Mouse (Mus musculus): ENCODE measurements around the gene Rxra. TPM values are rescaled to one million over a fixed set of nuclear protein-coding genes. Genes with fewer than 3 reads are reported as not detected.

The Rxra gene
- polyA plus RNA-seq (2012; ENCODE audit: insufficient read depth, low replicate concordance), result 0.44 and 7.0 TPM in 2 replicates

- H3K4me3 ChIP-seq (replicated peaks), result peak within 1 kb of the TSS; percentile 89
- no peak for TF ChIP-seq GATA1 (IDR thresholded peaks at IDR 0.05; ENCODE audit: borderline replicate concordance, low read length)
- TF ChIP-seq FLI1 (IDR thresholded peaks at IDR 0.05; ENCODE audit: low read length), result no peak
- peaks cover 95% of the 10 kb centered on the region for H3K27me3 ChIP-seq (replicated peaks)
- H3K9me3 ChIP-seq, result no peaks in the 10 kb centered on the region
- no peaks in the 10 kb centered on the region for H3K36me3 ChIP-seq (replicated peaks; ENCODE audit: low read length)
- H3K4me1 ChIP-seq, result peaks cover 13% of the 10 kb centered on the region
These were observed at the start of gene Rxra for GRCm38 (mm10) chr2:27676106-27676477. Gene Rxra, plus strand, starts transcription at chr2:27676440.

DNA sequence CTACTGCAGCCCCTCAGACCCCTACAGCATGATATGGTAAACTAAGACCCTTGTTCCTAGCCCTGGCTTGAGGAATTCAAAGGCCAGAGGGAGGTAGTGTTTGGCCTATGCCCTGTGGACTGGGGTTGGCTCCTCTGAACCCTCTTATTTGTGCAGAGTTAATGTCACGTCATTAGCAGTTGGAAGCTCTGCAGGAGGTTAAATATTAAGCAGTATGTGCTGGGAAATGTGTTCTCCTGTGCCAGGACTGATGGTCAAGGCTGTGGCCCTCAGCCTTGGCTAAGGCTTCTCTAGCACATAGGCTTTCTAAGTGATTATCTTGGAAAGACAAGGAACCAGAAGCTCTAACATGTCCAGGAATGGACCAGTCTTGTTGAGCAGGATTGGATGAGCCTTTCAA, 49.6 kb upstream of the Rxra start:
- Histone ChIP-seq H3K4me1 (no peaks in the 10 kb centered on the region), H3K4me3 (replicated peaks) (no peak overlapping the region), H3K27me3 (replicated peaks) (peaks cover 50% of the 10 kb centered on the region), H3K36me3 (replicated peaks; ENCODE audit: low read length) (no peaks in the 10 kb centered on the region), H3K9me3 (no peaks in the 10 kb centered on the region)
- TF ChIP-seq FLI1 (IDR thresholded peaks at IDR 0.05; ENCODE audit: low read length) (no peak), GATA1 (IDR thresholded peaks at IDR 0.05; ENCODE audit: borderline replicate concordance, low read length) (no peak)

DNA sequence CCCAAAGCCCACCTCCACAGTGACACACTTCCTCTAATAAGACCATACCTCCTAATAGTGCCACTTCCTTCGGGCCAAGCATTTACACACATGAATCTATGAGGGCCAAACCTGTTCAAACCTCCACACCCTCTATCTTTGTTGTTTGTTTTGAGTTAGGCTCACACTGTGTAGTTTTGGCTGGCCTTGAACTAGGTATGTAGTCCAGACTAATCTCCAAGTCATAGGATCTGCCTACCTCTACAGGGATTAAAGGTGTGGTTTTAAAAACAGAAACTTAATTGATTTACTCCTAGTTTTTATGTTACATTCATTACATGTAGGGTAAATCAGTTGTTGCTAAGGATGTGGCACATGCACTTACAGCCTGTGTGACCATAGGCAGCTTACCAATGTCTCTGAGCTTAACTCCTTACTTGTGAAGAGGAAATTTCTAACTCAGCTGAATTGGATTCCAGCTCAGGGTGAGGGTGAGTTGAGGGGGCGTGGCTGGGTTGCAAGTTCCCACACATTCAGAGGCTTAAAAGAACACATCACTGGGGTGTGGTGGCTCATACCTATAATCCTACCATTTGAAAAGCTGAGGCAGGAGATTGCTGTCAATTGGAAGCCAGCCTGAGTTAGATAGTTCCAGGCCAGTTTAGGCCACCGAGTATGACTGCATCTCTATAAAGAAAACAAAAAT, 45.5 kb upstream of the Rxra start:
- H3K4me3 ChIP-seq (replicated peaks), result no peak overlapping the region
- no peaks in the 10 kb centered on the region for H3K36me3 ChIP-seq (replicated peaks; ENCODE audit: low read length)
- no peaks in the 10 kb centered on the region for H3K9me3 ChIP-seq
- no peak for TF ChIP-seq FLI1 (IDR thresholded peaks at IDR 0.05; ENCODE audit: low read length)
- no peak for TF ChIP-seq GATA1 (IDR thresholded peaks at IDR 0.05; ENCODE audit: borderline replicate concordance, low read length)
- peaks cover 45% of the 10 kb centered on the region for H3K27me3 ChIP-seq (replicated peaks)
- no peaks in the 10 kb centered on the region for H3K4me1 ChIP-seq

DNA sequence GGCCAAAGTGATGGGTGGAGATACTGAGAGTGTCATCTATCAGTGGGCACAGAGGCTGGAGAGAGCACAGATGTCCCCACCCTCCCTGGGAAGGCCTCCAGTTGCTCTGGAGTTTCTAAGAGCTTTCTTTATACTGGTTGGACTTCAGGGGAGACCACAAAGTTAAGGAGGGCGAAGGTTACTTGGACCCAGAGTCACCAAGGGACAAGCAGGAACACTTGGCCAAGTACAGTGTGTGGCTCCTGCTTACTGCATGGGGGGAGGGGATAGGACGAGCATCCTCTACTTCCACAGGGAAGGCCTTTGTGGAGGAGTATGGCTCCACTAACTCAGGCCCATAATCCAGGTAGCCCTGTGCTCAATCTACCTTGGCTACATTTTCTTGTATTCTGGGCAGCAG, 42.8 kb upstream of the Rxra start:
- Histone ChIP-seq H3K36me3 (replicated peaks; ENCODE audit: low read length) (no peaks in the 10 kb centered on the region), H3K27me3 (replicated peaks) (peaks cover 54% of the 10 kb centered on the region), H3K4me1 (no peaks in the 10 kb centered on the region), H3K9me3 (no peaks in the 10 kb centered on the region), H3K4me3 (replicated peaks) (no peak overlapping the region)
- TF ChIP-seq FLI1 (IDR thresholded peaks at IDR 0.05; ENCODE audit: low read length) (no peak), GATA1 (IDR thresholded peaks at IDR 0.05; ENCODE audit: borderline replicate concordance, low read length) (no peak)

DNA sequence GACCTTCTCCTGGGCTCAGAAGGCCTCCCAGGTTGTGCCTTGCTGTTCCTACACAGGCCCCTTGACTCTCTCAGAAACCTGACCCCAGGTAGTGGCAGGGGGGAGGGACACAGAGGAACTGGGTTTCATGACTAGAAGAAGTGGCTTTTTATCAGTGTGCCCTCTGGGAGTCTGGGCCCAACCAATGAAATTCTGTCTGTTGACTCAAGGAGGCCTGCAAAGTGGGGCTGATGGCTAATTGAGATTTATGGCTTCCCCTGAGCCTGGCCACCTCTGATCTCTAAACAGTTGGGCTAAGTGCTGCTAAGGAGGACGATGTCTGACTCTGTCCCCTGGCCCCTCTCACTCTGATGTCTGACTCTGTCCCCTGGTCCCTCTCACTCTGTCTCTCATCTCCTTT, 42.2 kb upstream of the Rxra start:
- TF ChIP-seq GATA1 (IDR thresholded peaks at IDR 0.05; ENCODE audit: borderline replicate concordance, low read length) (no peak), FLI1 (IDR thresholded peaks at IDR 0.05; ENCODE audit: low read length) (no peak)
- H3K27me3 ChIP-seq (replicated peaks), result peaks cover 59% of the 10 kb centered on the region
- no peaks in the 10 kb centered on the region for H3K4me1 ChIP-seq
- no peaks in the 10 kb centered on the region for H3K9me3 ChIP-seq
- H3K36me3 ChIP-seq (replicated peaks; ENCODE audit: low read length), result no peaks in the 10 kb centered on the region
- H3K4me3 ChIP-seq (replicated peaks), result no peak overlapping the region

DNA sequence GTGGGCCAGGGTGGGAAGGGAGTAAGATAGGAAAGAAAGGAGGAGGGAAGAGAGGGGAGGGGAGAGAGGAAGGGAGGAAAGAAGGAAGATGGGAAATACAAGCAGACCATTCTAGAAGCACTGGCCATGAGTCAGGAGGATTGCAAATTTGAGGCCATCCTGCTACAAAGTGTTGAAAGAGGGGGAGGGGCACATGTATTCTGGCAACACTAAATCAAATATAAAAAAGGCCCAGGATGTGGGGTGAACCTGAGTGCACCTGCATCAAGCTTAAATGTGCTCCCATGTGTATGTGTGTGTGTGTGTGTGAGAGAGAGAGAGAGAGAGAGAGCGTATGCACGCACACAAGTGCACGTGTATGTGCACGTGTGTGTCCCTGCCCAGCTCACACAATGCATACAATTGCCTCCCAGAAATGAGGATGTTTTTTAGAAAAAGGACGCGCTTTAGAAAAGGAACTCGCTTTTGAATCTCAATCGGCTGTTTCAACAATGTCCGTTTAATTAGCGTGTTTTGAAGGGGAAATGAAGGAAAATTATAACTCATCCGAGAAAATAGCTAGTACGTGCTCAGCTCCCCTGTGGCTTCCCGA, 41.0 kb upstream of the Rxra start:
- Histone ChIP-seq H3K36me3 (replicated peaks; ENCODE audit: low read length) (no peaks in the 10 kb centered on the region), H3K4me1 (no peaks in the 10 kb centered on the region), H3K4me3 (replicated peaks) (no peak overlapping the region), H3K9me3 (no peaks in the 10 kb centered on the region), H3K27me3 (replicated peaks) (peaks cover 58% of the 10 kb centered on the region)
- TF ChIP-seq FLI1 (IDR thresholded peaks at IDR 0.05; ENCODE audit: low read length) (no peak), GATA1 (IDR thresholded peaks at IDR 0.05; ENCODE audit: borderline replicate concordance, low read length) (no peak)

GRCm38 (mm10) chr2:27636796-27637195, 39.4 kb upstream of the Rxra start:
- Histone ChIP-seq H3K4me1 (no peaks in the 10 kb centered on the region), H3K4me3 (replicated peaks) (no peak overlapping the region), H3K36me3 (replicated peaks; ENCODE audit: low read length) (no peaks in the 10 kb centered on the region), H3K27me3 (replicated peaks) (peaks cover 64% of the 10 kb centered on the region), H3K9me3 (no peaks in the 10 kb centered on the region)
- TF ChIP-seq FLI1 (IDR thresholded peaks at IDR 0.05; ENCODE audit: low read length) (no peak), GATA1 (IDR thresholded peaks at IDR 0.05; ENCODE audit: borderline replicate concordance, low read length) (no peak)

DNA sequence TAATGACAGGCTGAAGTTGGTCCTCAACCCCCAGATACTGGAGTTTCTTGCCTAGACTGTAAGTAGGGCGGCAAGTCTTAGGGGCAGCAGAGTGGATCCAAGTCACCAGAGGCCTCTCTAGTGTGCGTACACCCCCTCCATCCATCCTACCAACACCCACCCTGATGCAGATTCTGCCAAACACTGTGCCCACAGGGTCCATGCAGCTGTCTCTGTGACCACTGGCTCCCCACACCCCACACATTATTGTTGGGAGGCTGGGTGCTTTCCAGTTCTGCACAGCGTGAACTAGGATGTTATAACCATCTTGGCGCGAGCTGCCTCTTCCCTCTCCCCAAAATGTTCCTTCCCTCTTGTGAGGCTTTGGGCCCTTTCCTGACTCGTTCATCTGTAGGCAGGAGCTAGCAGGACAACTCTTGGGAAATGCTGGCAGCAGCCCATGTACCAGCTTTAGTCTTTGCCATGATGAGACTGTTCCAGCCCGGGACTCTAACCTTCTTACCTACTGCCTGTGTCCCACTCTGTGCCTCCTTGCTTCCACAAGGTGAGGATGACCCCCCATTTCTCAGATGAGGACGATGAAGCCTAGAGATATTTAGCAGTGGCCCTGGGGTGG, 38.9 kb upstream of the Rxra start:
- Histone ChIP-seq H3K27me3 (replicated peaks) (peaks cover 66% of the 10 kb centered on the region), H3K4me3 (replicated peaks) (no peak overlapping the region), H3K4me1 (no peaks in the 10 kb centered on the region), H3K9me3 (no peaks in the 10 kb centered on the region), H3K36me3 (replicated peaks; ENCODE audit: low read length) (no peaks in the 10 kb centered on the region)
- no peak for TF ChIP-seq GATA1 (IDR thresholded peaks at IDR 0.05; ENCODE audit: borderline replicate concordance, low read length)
- no peak for TF ChIP-seq FLI1 (IDR thresholded peaks at IDR 0.05; ENCODE audit: low read length)

DNA sequence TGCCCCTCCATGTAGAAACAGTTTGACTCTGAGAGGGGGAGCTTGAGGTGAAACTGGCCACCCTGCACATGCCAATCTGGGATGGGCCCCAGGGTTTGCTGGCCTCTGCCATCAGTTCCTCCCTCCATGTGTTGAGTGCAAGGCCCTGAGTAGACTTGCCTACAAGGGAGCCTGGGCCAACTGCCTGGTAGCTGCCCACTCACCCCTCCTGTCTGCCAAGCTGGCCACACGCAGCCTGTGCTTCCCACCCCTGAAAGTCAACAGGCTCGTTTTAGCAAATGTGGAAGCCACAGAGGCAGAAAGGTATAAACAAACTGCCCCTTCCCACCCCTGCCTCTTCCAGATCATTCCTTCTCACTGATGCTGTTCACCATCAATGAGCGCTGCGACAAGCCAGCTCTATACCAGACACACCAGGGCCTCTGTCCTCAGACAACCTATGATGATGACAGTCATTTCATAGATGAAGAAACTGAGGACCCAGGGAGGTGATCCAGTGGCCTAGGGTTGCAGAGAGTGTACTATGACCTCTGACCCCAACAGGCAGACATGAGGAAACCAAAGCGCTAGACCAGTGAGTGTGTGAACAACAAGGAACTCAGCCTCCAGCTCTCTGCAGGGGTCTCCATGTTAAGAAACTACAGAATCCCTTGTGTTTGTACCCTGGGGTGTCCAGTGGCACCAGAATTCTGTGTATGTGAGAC, 36.5 kb upstream of the Rxra start:
- H3K9me3 ChIP-seq, result no peaks in the 10 kb centered on the region
- no peaks in the 10 kb centered on the region for H3K36me3 ChIP-seq (replicated peaks; ENCODE audit: low read length)
- H3K27me3 ChIP-seq (replicated peaks), result peaks cover 74% of the 10 kb centered on the region
- no peak overlapping the region for H3K4me3 ChIP-seq (replicated peaks)
- no peaks in the 10 kb centered on the region for H3K4me1 ChIP-seq
- TF ChIP-seq FLI1 (IDR thresholded peaks at IDR 0.05; ENCODE audit: low read length) (no peak), GATA1 (IDR thresholded peaks at IDR 0.05; ENCODE audit: borderline replicate concordance, low read length) (no peak)

Measured in megakaryocyte, embryonic 14.5 days (primary cell).